In genomic region chr8:108715416-108715948, GRCm38 (mm10) we compare ENCODE assay signal across 8 mouse cellular contexts.
DNase-seq lines count a peak whose midpoint lies in the region; ATAC-seq lines count a peak whose summit lies in the region.

No protein-coding gene starts in this region.

- peak; percentile 64 to 76 for DNase-seq in kidney, adult 8-10 months
- DNase-seq in kidney, postnatal 14 days, result no peak
- peak; percentile 59 for DNase-seq in adipocyte (ENCODE audit: low spot score)
- DNase-seq in midbrain, embryonic 14.5 days, result no peak
- DNase-seq in adrenal gland, adult 2 months, result no peak
- DNase-seq in adrenal gland, postnatal 25 days, result no peak
- no peak for DNase-seq in right cerebral cortex, postnatal 14 days

- H3K36me3 ChIP-seq in intestine, embryonic 15.5 days, result no peaks in the 10 kb centered on the region
- no peaks in the 10 kb centered on the region for H3K36me3 ChIP-seq in midbrain, embryonic 14.5 days (ENCODE audit: control insufficient read depth, insufficient read depth, low read length)

- peak overlapping the region; percentile 95 for H3K27ac ChIP-seq in intestine, embryonic 15.5 days
- H3K27ac ChIP-seq in midbrain, embryonic 14.5 days (replicated peaks; ENCODE audit: low read depth, low read length), result peak overlapping the region; percentile 100

- 7% methylated on average over 10 of the region's 11 CpGs for WGBS in intestine, embryonic 15.5 days
- WGBS in midbrain, embryonic 14.5 days, result 13% methylated on average over 11 of the region's 11 CpGs

- H3K4me2 ChIP-seq in intestine, embryonic 15.5 days (replicated peaks), result peak overlapping the region; percentile 96
- peak overlapping the region; percentile 97 for H3K4me2 ChIP-seq in midbrain, embryonic 14.5 days (ENCODE audit: low read length)

- H3K27me3 ChIP-seq in intestine, embryonic 15.5 days (replicated peaks), result no peaks in the 10 kb centered on the region
- H3K27me3 ChIP-seq in midbrain, embryonic 14.5 days (ENCODE audit: control insufficient read depth, insufficient read depth, low read length), result no peaks in the 10 kb centered on the region

- peak overlapping the region; percentile 86 for H3K9ac ChIP-seq in intestine, embryonic 15.5 days
- peak overlapping the region; percentile 100 for H3K9ac ChIP-seq in midbrain, embryonic 14.5 days (replicated peaks; ENCODE audit: low read length)

- no peaks in the 10 kb centered on the region for H3K9me3 ChIP-seq in intestine, embryonic 15.5 days
- H3K9me3 ChIP-seq in midbrain, embryonic 14.5 days (ENCODE audit: control insufficient read depth, low read length), result no peaks in the 10 kb centered on the region

- H3K4me3 ChIP-seq in intestine, embryonic 15.5 days (replicated peaks), result peak overlapping the region; percentile 85
- H3K4me3 ChIP-seq in midbrain, embryonic 14.5 days (replicated peaks; ENCODE audit: low read depth, low read length), result peak overlapping the region; percentile 68

- ATAC-seq in intestine, embryonic 15.5 days, result no peak
- ATAC-seq in midbrain, embryonic 14.5 days (ENCODE audit: low FRiP score, low TSS enrichment), result no peak

- peaks cover 65% of the 10 kb centered on the region for H3K4me1 ChIP-seq in intestine, embryonic 15.5 days (replicated peaks)
- peaks cover 84% of the 10 kb centered on the region for H3K4me1 ChIP-seq in midbrain, embryonic 14.5 days (ENCODE audit: control insufficient read depth, insufficient read depth, low read length)

Comparison
In these comparisons a context has a peak if more than half of its experiments do, and no peak if none do; other contexts are left out.
1. DNase-seq: peak in kidney, adult 8-10 months (2 of 2) and adipocyte (single experiment); none in kidney, postnatal 14 days (single experiment), midbrain, embryonic 14.5 days (single experiment), adrenal gland, adult 2 months (single experiment), adrenal gland, postnatal 25 days (single experiment) and right cerebral cortex, postnatal 14 days (single experiment).